Mouse (Mus musculus): ENCODE data around the gene Npepl1.
A peak's percentile ranks its signal among the peaks of the same experiment; 100 is the strongest.

Npepl1 gene

DNA sequence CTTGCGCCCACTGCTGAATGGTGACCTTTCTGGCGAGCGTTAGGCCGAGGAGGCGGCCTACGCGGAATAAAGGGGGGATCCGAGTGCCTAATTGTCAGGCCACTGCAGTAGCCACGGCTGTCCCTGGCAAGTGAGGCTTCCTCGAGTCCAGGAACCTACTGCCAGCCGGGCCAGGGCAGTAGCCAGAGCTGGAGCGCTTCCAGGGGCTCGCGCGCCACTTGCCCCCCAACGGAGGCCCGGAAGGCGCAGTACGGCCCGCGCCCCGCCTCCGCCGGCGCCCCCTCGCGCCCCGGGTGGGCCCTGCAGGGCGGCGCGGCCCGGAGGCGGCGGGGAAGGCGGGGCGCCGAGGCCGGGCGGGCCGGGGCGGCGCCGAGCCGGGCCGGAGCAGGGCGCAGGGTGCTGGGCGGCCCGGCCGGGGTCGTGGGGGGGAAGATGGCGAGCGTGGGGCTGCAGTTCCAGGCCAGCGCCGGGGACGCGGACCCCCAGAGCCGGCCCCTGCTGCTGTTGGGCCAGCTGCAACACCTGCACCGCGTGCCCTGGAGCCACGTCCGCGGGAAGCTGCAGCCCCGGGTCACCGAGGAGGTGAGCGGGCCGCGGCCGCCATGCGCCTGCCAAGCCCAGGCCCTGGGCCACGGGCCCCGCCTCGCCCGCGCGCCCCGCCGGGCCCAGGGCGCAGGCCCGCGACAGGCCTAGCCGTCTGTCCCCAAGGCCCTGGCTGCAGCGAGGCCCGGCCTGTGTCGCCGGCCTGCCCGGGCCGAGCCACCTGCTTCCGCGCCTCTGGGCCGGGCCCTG lies at the start of gene Npepl1:
Gene Npepl1, plus strand, starts transcription at position 359 of the 792 bp plus-strand sequence.
- peak; percentile 80 for DNase-seq

DNA sequence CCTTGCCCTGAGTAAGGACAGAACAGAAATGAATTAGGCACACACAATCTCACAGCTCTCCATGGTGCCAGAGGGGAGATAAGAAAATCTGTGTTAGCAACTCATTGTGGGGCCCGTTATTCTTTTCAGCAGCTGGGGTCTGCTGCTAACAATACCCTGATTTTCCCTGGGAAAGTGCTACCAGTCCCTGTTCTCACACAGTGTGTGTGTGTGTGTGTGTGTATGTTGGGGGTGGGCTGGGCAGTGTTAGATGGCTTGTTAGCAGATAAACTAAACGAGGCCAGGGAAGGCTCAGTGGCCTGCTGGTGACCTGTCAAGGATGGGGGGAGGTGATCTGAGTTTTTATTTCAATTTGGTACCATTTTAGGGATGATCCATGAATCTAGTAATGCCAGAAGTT lies 48.9 kb upstream of the Npepl1 start:
- DNase-seq = no peak

DNA sequence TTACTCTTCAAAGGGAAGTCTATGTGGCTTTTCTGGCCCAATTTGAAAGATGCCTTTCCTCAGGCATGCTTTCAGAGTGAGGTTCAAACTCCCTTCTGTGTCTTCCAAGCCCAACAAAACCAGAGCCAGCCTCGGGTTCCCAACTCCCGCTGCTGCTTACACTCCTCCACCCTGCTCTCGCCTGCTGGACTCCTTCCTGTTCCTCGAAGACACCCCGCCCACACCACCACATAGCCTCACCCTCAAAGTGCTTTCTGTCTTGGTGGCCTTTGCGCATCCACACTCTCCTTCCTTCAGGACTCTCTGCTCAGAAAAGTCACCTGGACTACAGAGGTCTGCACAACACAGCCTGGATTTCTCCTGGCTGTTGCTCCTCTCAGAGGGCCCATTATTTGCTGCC lies 47.1 kb upstream of the Npepl1 start:
- no peak for DNase-seq

DNA sequence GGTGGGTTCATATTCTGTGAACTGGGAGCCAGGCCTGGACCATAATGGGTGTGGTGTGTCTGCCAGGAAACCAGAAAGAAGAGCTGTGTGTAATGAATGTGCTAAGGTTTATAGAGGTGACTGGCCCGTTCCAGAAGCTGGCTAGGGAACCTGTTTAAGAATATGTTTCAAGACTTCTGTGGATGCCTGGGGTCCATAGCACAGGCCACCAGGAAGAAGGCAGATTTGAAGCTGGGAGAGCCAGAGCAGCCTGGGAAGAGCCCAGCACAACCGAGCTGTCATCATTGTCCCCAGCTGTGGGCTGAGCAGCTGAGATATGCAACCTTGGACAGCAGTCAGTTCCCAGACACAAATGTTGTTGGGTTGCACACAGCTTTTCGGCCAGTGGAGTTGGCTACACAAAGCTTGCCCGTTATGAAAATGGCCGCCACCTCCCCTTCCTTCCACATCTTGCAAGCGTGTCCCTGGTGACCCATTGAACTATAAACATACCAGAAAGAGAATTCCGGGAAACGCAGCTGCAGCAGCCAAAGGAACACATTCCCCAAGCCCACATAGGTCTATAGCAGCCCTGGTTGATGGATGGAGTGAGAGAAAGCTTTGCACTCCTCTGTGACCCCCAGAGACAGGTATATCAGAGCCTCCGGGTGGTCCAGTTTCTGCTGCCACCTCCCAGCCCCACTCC lies 46.5 kb upstream of the Npepl1 start:
- no peak for DNase-seq

DNA sequence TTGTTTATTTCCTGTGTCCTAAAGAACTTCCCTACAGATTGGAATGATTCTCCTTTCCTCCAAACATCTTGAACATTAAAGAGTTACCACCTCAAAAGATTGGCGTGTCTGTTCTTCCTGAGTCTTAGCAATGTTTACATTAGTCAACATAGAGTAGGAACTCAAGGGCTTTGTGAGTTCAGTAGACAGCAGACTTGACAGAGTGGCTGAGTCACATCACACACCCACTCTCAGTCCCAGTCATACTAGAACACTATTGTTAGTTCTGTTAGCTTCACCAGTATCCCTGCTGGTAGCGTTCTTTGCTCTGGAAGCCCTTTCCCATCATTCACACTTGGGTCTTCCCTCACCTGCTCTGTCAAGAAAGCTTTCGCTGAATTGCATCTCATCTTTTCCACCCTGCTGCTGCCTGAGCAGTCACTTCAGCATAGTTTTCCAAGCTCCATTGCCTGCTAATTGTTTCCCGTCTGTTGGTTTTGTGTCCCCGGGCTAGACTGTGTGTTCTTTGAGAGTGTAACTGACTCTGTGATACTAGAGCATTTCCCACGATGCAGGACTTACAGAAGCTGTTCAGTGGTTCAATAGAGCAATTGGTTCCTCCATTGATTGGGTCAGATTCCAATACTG lies 42.2 kb upstream of the Npepl1 start:
- no peak for DNase-seq

DNA sequence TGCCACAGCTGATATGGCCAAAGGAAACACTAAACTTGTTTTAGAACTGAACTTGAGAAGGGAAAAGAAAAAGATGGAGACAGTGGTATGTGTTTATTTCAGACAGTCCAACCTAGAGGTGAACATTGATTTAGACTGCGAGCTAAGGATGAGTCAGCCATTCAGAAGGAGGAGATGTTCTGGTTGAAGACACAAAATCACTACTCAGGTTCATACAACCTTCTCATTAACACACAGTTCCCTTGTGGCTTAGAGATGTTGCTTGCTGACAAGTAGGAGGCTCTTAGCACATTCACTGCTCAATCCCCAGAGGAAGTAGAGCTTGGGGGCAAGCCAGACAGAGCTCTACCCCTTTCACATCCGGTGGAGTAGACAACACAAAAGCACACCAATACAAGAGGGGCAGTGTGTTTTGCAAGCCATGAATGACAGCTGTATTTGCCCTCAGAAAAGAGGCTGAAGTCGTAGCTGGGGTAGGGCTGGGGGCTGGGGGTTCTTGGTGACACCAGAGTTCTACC lies 40.6 kb upstream of the Npepl1 start:
- DNase-seq = peak; percentile 13

DNA sequence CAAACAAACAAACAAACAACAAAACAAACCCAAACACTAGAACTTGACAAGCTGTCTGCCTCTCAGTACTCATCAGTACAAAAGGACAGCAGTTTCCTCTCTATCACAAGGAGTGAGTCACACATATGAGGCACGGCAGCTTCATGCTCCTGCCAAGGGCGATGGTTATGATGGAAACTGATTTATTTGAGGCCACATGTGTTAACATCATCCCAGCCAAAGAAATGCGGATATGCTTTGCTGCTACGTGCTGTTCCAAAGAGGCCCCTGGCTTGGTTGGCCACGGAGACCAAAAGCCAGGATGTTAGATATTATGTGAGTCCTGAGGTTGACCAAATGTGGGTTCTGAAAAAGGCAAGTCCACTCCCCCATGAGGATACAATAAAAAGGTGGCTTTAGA lies 38.7 kb upstream of the Npepl1 start:
- DNase-seq = no peak

DNA sequence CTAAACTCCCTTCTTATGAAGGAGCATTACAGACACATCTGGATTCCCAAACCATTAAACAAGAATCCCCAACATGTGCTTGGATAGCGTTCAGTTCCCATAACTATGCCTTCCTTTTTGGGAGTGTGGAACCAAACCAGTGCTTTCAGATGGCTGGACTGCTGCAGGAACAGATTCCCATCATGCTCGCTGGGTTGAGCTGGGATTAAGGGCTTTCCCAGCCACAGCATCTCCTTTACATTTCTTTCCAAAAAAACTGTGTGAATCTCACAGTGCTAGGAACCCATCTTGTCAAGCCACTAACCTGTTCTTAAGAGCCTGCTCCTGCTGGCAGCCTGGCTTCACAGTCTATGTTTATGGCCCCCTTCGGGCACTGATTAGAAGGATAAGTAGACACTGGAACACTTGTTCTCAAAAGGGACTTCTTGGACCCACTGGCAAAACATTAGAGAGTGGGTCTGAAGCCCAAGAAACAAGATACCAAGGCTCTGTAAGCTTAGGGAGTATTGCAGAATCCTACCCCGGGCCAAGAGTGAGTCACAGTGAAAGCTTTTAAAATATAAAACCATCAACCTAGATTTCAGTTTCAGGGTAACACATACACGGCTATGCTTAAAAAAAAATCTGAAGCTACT lies 36.9 kb upstream of the Npepl1 start:
- no peak for DNase-seq

DNA sequence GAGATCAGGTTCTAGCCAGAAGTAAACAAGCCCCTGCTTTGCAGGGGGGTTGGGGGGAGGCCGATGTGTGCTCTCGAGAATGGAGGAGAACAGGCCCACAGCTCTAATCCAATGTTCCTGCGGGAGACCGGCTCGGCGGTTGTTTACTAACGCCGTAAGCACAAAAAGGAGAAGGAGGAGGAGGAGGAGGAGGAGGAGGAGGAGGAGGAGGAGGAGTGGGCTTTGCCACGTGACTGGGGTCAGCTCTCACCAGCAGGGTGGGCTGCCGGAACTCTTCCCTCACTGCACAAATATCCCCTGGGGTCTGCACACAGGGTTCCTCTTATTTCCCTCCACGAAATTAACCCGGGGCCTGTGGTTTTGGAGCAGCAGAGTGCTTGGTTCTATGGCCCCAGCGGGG lies 35.5 kb upstream of the Npepl1 start:
- DNase-seq = peak; percentile 35

DNA sequence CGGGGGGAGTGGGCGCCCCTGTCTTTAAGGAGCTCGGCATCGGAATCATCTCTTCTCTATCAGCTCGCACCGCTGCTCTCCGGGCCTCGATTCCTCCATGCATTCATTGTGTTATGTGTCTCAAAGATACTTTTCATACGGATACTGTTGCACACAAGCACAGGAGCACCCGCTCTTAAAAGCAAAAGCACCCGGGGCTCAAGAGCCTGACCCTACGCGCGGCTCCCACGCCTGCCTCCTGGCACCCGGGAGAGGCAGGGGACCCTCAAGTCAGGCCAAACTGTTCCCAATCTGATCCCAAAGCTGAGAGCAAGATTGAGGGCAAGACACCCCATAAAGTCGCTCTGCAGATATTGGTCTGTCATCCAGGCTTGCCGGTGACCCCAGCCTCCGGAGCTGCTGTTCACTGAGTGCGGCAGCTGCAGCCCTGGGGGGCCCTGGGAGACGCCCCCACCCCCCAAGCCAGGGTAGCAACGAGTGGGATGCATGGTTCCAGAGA lies 35.0 kb upstream of the Npepl1 start:
- peak; percentile 40 for DNase-seq

DNA sequence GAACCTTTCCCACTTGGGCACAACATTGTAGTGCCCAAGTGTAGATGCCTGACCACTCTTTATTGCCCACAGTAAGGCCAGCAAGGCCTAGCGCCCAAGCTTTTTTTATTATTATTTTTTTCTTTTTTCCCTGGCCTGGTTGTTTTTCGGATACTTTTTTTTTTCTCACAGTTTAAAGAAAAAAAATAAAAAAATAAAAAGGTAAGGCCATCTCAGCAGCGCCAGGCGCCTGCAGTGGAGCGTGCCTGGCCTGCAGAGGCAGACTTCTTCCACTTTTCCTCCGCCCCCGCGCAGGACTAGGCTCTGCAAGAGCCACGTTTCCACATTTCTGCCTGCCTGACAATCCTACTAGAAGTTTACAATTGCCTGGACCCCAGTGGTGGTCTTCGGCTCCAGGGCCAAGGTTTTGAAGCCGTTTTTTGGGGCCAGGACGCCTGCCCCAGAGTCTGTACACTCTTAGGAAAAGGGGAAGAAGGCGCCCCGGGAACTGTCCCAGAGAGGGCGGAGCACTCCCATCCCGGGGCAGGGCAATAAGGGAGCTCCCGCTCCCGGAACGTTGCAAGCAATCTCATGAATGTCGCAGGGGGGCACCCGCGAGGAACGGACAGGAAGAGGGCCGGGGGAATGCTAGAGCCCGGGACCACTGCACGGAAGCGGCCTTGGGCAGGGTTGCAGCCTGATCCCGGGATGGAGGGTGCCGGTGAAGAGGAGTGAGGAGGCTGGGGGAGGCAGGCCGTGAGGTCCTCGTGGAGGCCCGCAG lies 34.3 kb upstream of the Npepl1 start, which contains the start of gene Stx16:
Gene Stx16, plus strand, starts transcription at position 636 of the 760 bp plus-strand sequence.
- peak; percentile 92 for DNase-seq

DNA sequence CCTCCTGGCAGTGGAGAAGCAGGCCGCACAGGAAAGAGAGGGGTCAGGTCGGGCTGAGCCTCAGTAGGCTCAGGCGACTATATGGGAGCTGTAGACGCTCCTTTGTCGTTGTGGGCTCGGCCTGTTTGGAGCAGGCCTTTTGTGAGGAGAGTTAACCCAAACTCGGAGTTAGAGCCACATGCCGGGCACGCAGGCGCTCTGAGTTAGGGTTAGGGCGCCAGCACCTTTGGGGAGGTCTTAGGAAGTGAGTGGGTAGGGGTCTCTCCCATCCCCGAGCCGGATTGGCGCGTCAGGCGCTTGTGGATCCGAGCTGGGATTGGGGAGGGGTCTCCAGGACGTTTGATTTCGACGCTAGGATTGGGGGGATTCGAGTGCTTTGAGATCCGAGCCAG lies 33.7 kb upstream of the Npepl1 start:
- no peak for DNase-seq

DNA sequence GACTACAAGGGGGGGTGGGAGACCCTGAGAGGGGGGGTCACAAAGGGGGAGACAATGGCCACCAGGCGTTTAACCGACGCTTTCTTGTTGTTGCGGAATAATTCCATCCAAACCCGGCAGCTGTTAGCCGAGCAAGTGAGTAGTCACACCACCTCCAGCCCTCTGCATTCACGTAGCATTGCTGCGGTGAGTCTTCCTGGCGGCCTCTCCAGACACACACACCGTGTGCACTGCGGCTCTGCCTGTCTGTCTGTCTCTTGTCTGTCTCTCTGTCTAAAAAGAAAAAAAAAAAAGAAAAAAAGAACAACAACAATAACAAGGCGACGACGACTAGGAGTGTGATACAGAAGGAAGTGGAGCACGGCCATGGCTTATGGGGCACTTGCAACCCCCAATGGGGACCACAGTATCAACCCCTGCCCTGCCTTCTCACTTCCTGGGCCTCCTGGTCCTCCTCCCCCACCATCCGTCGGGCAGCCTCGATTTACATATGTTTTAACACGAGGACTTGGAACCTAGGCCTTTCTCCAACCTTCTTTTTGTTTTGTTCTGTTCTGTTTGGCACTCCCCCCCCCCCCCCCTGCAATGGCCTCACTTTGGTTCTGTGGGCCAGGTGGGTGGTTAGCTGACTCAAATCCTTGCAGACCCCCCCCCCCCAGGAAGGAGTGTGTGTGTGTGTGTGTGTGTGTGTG lies 33.0 kb upstream of the Npepl1 start:
- peak; percentile 72 for DNase-seq

DNA sequence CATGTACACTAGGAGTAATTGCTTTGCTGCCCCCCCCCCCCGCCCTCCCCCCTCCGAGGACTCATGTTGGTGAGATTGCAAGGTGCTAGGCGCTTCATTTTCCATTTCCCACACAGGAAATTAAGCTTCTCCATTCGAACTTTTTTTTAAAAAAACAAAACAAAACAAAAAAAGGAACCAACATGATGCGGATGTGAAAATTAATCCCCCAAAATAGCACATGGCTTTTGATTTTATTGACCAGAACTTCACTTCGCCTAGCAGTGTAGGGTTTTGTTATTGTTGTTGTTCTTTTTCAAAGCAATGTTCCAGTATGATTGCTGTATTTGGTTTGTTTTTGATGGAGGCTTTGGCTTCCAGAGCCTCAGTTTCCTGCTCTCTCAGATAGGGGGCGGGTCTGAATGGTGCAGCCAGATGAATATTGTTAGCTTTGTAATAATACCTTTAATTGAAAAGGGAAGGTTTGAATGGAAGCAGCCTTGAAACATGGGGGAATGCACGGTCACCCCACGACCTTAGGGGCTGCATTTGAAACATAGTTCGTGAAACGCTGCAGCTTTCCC lies 32.3 kb upstream of the Npepl1 start:
- DNase-seq = peak; percentile 11

DNA sequence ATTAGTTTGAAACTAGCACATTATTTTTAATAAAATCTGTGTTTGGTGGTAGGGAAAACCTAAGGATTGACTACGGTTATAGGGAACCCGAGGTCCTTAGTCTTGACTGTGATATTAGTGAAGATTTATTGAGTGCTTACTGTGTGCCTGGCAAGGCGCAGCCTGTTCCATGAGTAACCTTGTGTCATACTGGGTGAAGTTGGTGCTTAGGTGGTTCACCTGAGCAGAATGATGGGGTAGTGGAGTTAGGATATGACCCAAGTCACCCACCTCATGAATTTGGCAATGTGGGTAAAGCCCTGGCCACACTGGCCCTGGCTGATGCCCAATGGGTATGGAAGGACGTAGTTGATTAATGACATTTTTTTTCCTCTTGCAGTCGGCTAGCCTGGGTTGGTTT lies 28.3 kb upstream of the Npepl1 start:
- DNase-seq = no peak

DNA sequence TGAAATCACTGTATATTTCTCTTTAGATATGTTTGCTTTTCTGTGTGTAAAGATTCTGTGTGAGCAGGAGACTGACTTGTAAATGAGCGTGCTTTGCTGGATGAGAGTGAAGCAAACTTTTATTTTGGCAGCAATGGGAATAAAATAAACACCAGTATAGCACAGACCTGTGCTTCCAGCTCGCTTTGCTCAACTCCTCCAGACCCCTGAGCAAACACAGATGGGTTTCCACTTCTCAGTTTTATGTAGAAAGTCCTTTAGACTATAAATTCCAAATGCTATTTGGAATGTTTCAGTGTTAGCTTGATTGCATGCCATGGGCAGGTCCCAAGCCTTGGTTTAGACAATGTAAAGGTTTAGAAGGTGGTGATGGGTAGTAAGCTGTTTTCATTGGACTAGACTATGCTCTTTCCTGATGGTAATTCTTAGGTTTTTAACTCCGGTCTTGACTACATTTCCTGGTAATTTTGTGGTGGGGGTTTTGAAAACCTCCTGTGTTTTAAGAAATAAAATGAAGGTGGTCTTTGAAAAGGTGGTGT lies 27.7 kb upstream of the Npepl1 start:
- no peak for DNase-seq

DNA sequence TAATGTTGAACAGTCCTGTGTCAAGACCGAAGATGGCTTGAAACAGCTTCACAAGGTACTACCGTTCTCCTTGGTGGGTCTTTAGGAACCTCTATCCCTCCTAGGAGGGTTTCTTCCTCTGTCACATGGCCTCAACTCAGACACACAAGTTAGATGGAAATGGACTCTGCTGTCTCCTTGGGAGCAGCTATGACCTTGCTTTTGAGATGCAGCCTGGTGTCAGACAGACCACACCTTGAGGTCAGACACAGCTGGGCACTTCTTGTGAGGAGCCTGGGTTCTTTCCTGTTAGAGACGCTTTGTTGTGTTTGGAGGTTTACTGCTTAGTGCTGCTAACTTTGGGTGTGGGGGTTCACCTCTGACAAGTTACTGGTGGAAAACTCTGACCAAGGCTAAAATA lies 15.1 kb upstream of the Npepl1 start:
- DNase-seq = no peak

DNA sequence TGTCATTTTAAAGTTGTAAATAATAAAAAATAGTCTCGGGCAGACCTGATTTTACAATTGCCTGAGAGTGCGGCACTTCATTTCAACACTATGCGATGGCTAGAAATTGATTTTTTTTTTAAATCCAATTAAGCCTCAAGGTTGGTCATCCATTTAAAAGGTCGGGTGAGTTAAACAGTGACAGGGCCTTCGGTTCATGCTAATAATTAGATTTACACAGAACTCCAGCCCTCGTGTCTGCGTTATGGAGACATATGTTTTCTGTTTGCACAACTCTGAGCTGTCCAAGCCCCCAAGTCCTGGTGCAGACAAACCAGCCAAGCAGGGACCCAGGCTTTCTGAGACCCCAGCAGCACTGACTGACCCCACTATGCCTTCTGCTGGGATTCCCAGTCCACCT lies 7.8 kb upstream of the Npepl1 start:
- no peak for DNase-seq

DNA sequence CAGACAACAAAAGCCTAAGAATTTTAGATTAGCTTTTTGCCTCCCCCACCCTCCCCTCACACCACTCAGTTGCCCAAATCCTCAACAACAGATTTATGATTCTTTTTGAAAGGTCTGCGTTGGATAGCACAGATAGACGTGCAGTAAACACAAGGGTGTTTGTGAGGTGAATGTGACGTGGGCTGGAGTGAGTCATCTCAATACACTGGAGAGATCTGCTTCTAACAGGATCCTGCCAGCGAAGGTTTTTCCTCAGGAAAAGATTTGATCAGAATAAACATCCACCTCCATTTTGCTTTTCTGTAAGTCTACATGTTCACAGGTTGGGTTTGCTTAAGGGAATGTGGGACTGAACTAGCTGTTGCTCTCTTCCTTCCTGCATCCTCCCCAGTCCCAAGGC lies 6.6 kb upstream of the Npepl1 start:
- DNase-seq = no peak

DNA sequence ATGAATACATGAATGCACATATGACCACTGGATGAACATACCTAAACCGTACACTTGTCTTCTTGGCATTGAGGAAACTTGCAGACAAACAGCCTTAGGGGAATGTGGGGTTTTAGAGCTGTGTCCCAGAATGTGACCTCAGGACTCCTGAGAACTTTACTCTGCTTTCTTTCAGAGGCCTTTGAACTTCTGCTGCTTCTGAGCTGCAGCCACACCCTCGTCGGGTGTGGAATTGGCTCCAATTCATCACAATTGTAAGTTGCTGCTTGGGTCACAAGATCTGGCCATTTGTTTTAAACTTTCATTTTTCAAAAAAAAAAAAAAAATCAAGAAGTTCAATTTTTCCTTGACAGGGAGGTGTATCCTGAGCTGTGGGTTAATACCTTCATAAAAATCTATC lies 2.8 kb upstream of the Npepl1 start:
- no peak for DNase-seq

Data from thymus, postnatal 14 days (tissue).